Mouse (Mus musculus): ENCODE measurements at regions not wholly inside any gene's neighbourhood (a gene's known extent, or its start where the extent isn't known, plus 50 kb on each side); places are given as distances from the start of the nearest gene placed in this dataset.

GRCm38 (mm10) chr2:146688544-146688943 is 167.1 kb upstream of the Kiz start:
- no peak for TF ChIP-seq POLR2A (IDR thresholded peaks at IDR 0.05; ENCODE audit: insufficient read depth, low read depth, low read length)
- H3K4me3 ChIP-seq = no peak overlapping the region
- no peaks in the 10 kb centered on the region for H3K27me3 ChIP-seq (ENCODE audit: control insufficient read depth, insufficient read depth, low read length)
- DNase-seq = no peak
- H3K36me3 ChIP-seq (ENCODE audit: control insufficient read depth, insufficient read depth, low read length) = no peaks in the 10 kb centered on the region
- no peak overlapping the region for H3K27ac ChIP-seq
- whole genome bisulfite sequencing = 59% methylated on average over 7 of the region's 7 CpGs
- intact Hi-C loops (cut with DNase I) = no loop called here
- H3K79me2 ChIP-seq (replicated peaks; ENCODE audit: control insufficient read depth, insufficient read depth, low read length) = no peaks in the 10 kb centered on the region
- H3K4me1 ChIP-seq (ENCODE audit: control insufficient read depth, insufficient read depth, low read length) = no peaks in the 10 kb centered on the region
- H3K9ac ChIP-seq (ENCODE audit: low read depth, low read length) = no peak overlapping the region

- no peak overlapping the region for H3K9ac ChIP-seq (ENCODE audit: low read depth, low read length)
- WGBS = 35% methylated on average over 2 of the region's 2 CpGs
- no peaks in the 10 kb centered on the region for H3K36me3 ChIP-seq (ENCODE audit: control insufficient read depth, insufficient read depth, low read length)
- no peak overlapping the region for H3K4me3 ChIP-seq
- TF ChIP-seq CTCF (IDR thresholded peaks at IDR 0.05) (no peak), EP300 (IDR thresholded peaks at IDR 0.05; ENCODE audit: insufficient read depth, low read depth, low read length) (no peak), POLR2A (IDR thresholded peaks at IDR 0.05; ENCODE audit: insufficient read depth, low read depth, low read length) (no peak)
- DNase-seq = no peak
- H3K79me2 ChIP-seq (replicated peaks; ENCODE audit: control insufficient read depth, insufficient read depth, low read length) = no peaks in the 10 kb centered on the region
- no peaks in the 10 kb centered on the region for H3K27me3 ChIP-seq (ENCODE audit: control insufficient read depth, insufficient read depth, low read length)
- no peaks in the 10 kb centered on the region for H3K4me1 ChIP-seq (ENCODE audit: control insufficient read depth, insufficient read depth, low read length)
- no peak overlapping the region for H3K27ac ChIP-seq
- intact Hi-C loops (cut with DNase I) = no loop called here
These were observed 162.2 kb upstream of the Kiz start for GRCm38 (mm10) chr2:146693484-146693883.

- Histone ChIP-seq H3K4me3 (no peak overlapping the region), H3K27ac (no peak overlapping the region), H3K27me3 (ENCODE audit: control insufficient read depth, insufficient read depth, low read length) (no peaks in the 10 kb centered on the region), H3K79me2 (replicated peaks; ENCODE audit: control insufficient read depth, insufficient read depth, low read length) (no peaks in the 10 kb centered on the region), H3K4me1 (ENCODE audit: control insufficient read depth, insufficient read depth, low read length) (no peaks in the 10 kb centered on the region), H3K9ac (ENCODE audit: low read depth, low read length) (no peak overlapping the region), H3K36me3 (ENCODE audit: control insufficient read depth, insufficient read depth, low read length) (no peaks in the 10 kb centered on the region)
- intact Hi-C loops (cut with DNase I) = no loop called here
- 60% methylated on average over 5 of the region's 5 CpGs for WGBS
- DNase-seq = no peak
- TF ChIP-seq POLR2A (IDR thresholded peaks at IDR 0.05; ENCODE audit: insufficient read depth, low read depth, low read length) = no peak
These were observed 161.6 kb upstream of the Kiz start for GRCm38 (mm10) chr2:146694041-146694440.

- no peaks in the 10 kb centered on the region for H3K4me1 ChIP-seq (ENCODE audit: control insufficient read depth, insufficient read depth, low read length)
- no peaks in the 10 kb centered on the region for H3K27me3 ChIP-seq (ENCODE audit: control insufficient read depth, insufficient read depth, low read length)
- DNase-seq = no peak
- no peak overlapping the region for H3K27ac ChIP-seq
- TF ChIP-seq EP300 (IDR thresholded peaks at IDR 0.05; ENCODE audit: insufficient read depth, low read depth, low read length) (no peak), POLR2A (IDR thresholded peaks at IDR 0.05; ENCODE audit: insufficient read depth, low read depth, low read length) (no peak)
- intact Hi-C loops (cut with DNase I) = no loop called here
- no peaks in the 10 kb centered on the region for H3K79me2 ChIP-seq (replicated peaks; ENCODE audit: control insufficient read depth, insufficient read depth, low read length)
- no peak overlapping the region for H3K9ac ChIP-seq (ENCODE audit: low read depth, low read length)
- WGBS = 77% methylated on average over 2 of the region's 2 CpGs
- H3K36me3 ChIP-seq (ENCODE audit: control insufficient read depth, insufficient read depth, low read length) = no peaks in the 10 kb centered on the region
- H3K4me3 ChIP-seq = no peak overlapping the region
These were observed 159.4 kb upstream of the Kiz start for GRCm38 (mm10) chr2:146696277-146696676.

GRCm38 (mm10) chr2:146696727-146697126 is 158.9 kb upstream of the Kiz start:
- Histone ChIP-seq H3K4me3 (no peak overlapping the region), H3K79me2 (replicated peaks; ENCODE audit: control insufficient read depth, insufficient read depth, low read length) (no peaks in the 10 kb centered on the region), H3K27me3 (ENCODE audit: control insufficient read depth, insufficient read depth, low read length) (no peaks in the 10 kb centered on the region), H3K4me1 (ENCODE audit: control insufficient read depth, insufficient read depth, low read length) (no peaks in the 10 kb centered on the region), H3K27ac (no peak overlapping the region), H3K9ac (ENCODE audit: low read depth, low read length) (no peak overlapping the region), H3K36me3 (ENCODE audit: control insufficient read depth, insufficient read depth, low read length) (no peaks in the 10 kb centered on the region)
- WGBS = 74% methylated on average over 4 of the region's 4 CpGs
- DNase-seq = no peak
- intact Hi-C loops (cut with DNase I) = no loop called here
- TF ChIP-seq EP300 (IDR thresholded peaks at IDR 0.05; ENCODE audit: insufficient read depth, low read depth, low read length) (no peak), POLR2A (IDR thresholded peaks at IDR 0.05; ENCODE audit: insufficient read depth, low read depth, low read length) (no peak), CTCF (IDR thresholded peaks at IDR 0.05) (no peak)

GRCm38 (mm10) chr2:146710676-146711075 is 145.0 kb upstream of the Kiz start:
- intact Hi-C loops (cut with DNase I) = no loop called here
- DNase-seq = no peak
- Histone ChIP-seq H3K9ac (ENCODE audit: low read depth, low read length) (no peak overlapping the region), H3K27ac (no peak overlapping the region), H3K4me1 (ENCODE audit: control insufficient read depth, insufficient read depth, low read length) (no peaks in the 10 kb centered on the region), H3K4me3 (no peak overlapping the region), H3K79me2 (replicated peaks; ENCODE audit: control insufficient read depth, insufficient read depth, low read length) (no peaks in the 10 kb centered on the region), H3K36me3 (ENCODE audit: control insufficient read depth, insufficient read depth, low read length) (no peaks in the 10 kb centered on the region), H3K27me3 (ENCODE audit: control insufficient read depth, insufficient read depth, low read length) (no peaks in the 10 kb centered on the region)
- 76% methylated on average over 8 of the region's 8 CpGs for WGBS
- TF ChIP-seq EP300 (IDR thresholded peaks at IDR 0.05; ENCODE audit: insufficient read depth, low read depth, low read length) = no peak
- no peak for TF ChIP-seq POLR2A (IDR thresholded peaks at IDR 0.05; ENCODE audit: insufficient read depth, low read depth, low read length)
- no peak for TF ChIP-seq CTCF (IDR thresholded peaks at IDR 0.05)

All from heart, adult 2 months (tissue).